Mouse (Mus musculus) MEL (cell line): ENCODE measurements around the gene Acsl5. TPM values are rescaled to one million over a fixed set of nuclear protein-coding genes. Genes with fewer than 3 reads are reported as not detected.

Source experiments
- DNase-seq: peaks from one replicate; pipeline ENCODE4 v3.0.0; 2011; ENCODE audit warnings: low read depth, low spot score
- H3K27ac ChIP-seq: 2 replicates; pipeline ENCODE4 v1.5.1; 2012; ENCODE audit warnings: low read depth, mild to moderate bottlenecking, control low read depth, low read length, moderate library complexity; ENCODE audit not compliant: control insufficient read depth
- H3K27me3 ChIP-seq, 2 experiments: fragments of 150-350 bp in 1 of 2; sonication (generic) in 1 of 2; 2 replicates each; pipeline ENCODE4 v1.6.1; 2012; ENCODE audit warnings: low read length in 2 of 2, mild to moderate bottlenecking in 2 of 2, improper control_type of control experiment in 1 of 2, moderate library complexity in 1 of 2; ENCODE audit not compliant: insufficient read depth in 2 of 2, control insufficient read depth in 1 of 2
- H3K36me3 ChIP-seq, 2 experiments: 2 replicates each; pipeline ENCODE4 v1.6.1; 2012 to 2014; ENCODE audit warnings: low read length in 2 of 2, improper control_type of control experiment in 1 of 2, inconsistent platforms in 1 of 2, mild to moderate bottlenecking in 1 of 2; ENCODE audit not compliant: insufficient read depth in 2 of 2, control insufficient read depth in 1 of 2
- H3K4me1 ChIP-seq, 2 experiments: fragments of 150-350 bp in 1 of 2; sonication (generic) in 1 of 2; 2 replicates each; pipeline ENCODE4 v1.6.1; 2012; ENCODE audit warnings: low read length in 2 of 2, improper control_type of control experiment in 1 of 2, mild to moderate bottlenecking in 1 of 2; ENCODE audit not compliant: insufficient read depth in 2 of 2, control insufficient read depth in 1 of 2
- H3K4me3 ChIP-seq, 2 experiments: fragments of 150-350 bp in 1 of 2; sonication (generic) in 1 of 2; 2 replicates each; pipeline ENCODE4 v1.5.1; 2012; ENCODE audit warnings: low read depth in 2 of 2, low read length in 2 of 2, mild to moderate bottlenecking in 2 of 2, moderate library complexity in 2 of 2, control low read depth in 1 of 2, improper control_type of control experiment in 1 of 2; ENCODE audit not compliant: control insufficient read depth in 1 of 2, insufficient read depth in 1 of 2
- H3K79me2 ChIP-seq: 2 replicates; pipeline ENCODE4 v1.6.1; 2012; ENCODE audit warnings: mild to moderate bottlenecking, low read length, moderate library complexity; ENCODE audit not compliant: control insufficient read depth, poor library complexity, insufficient read depth
- H3K9ac ChIP-seq: 2 replicates; pipeline ENCODE4 v1.6.1; 2012; ENCODE audit warnings: low read depth, mild to moderate bottlenecking, control low read depth, low read length, moderate library complexity; ENCODE audit not compliant: control insufficient read depth, poor library complexity, severe bottlenecking
- H3K9me3 ChIP-seq: fragments of 150-350 bp; sonication (generic); replicated peaks from 2 replicates; pipeline ENCODE4 v1.6.1; 2012; ENCODE audit warnings: mild to moderate bottlenecking, low read length, improper control_type of control experiment, moderate library complexity; ENCODE audit not compliant: insufficient read depth
- CHD1 ChIP-seq: IDR thresholded peaks from 2 replicates; pipeline ENCODE4 v1.6.1; 2012; ENCODE audit warnings: low read depth, mild to moderate bottlenecking, inconsistent platforms, low read length, improper control_type of control experiment
- CHD2 ChIP-seq: IDR thresholded peaks from 2 replicates; pipeline ENCODE4 v1.6.1; 2011; ENCODE audit warnings: low read length, improper control_type of control experiment
- CTCF ChIP-seq, 3 experiments: IDR thresholded peaks in 2 of 3; conservative IDR thresholded peaks in 1 of 3; 2 replicates each; pipeline ENCODE4 v1.5.1; 2011 to 2012; ENCODE audit warnings: low read length in 3 of 3, low read depth in 2 of 3, mild to moderate bottlenecking in 2 of 3, improper control_type of control experiment in 1 of 3, inconsistent platforms in 1 of 3, mixed read lengths in 1 of 3, moderate library complexity in 1 of 3; ENCODE audit not compliant: control insufficient read depth in 1 of 3, insufficient read depth in 1 of 3, poor library complexity in 1 of 3, severe bottlenecking in 1 of 3
- E2F4 ChIP-seq: IDR thresholded peaks from 2 replicates; pipeline ENCODE4 v1.6.1; 2011; ENCODE audit warnings: low read depth, low read length, improper control_type of control experiment, borderline replicate concordance
- EP300 ChIP-seq, 2 experiments: IDR thresholded peaks; 2 replicates each; pipeline ENCODE4 v1.6.1; 2011; ENCODE audit warnings: improper control_type of control experiment in 2 of 2, low read length in 2 of 2, low read depth in 1 of 2, mild to moderate bottlenecking in 1 of 2
- GABPA ChIP-seq: IDR thresholded peaks from 2 replicates; pipeline ENCODE4 v1.6.1; 2012; ENCODE audit warnings: low read depth, mild to moderate bottlenecking, inconsistent platforms, low read length, improper control_type of control experiment, moderate library complexity
- GATA1 ChIP-seq: IDR thresholded peaks from 2 replicates; pipeline ENCODE4 v1.6.1; 2011; ENCODE audit warnings: low read depth, low read length, improper control_type of control experiment
- HCFC1 ChIP-seq: IDR thresholded peaks from 2 replicates; pipeline ENCODE4 v1.6.1; 2012; ENCODE audit warnings: low read depth, mild to moderate bottlenecking, inconsistent platforms, low read length, improper control_type of control experiment, moderate library complexity
- JUND ChIP-seq: IDR thresholded peaks from 2 replicates; pipeline ENCODE4 v1.6.1; 2011; ENCODE audit warnings: low read depth, mild to moderate bottlenecking, improper control_type of control experiment, low read length
- MAFK ChIP-seq: IDR thresholded peaks from 2 replicates; pipeline ENCODE4 v1.6.1; 2011; ENCODE audit warnings: low read depth, mild to moderate bottlenecking, low read length, improper control_type of control experiment, borderline replicate concordance
- MAX ChIP-seq: IDR thresholded peaks from 2 replicates; pipeline ENCODE4 v1.6.1; 2011; ENCODE audit warnings: low read length, improper control_type of control experiment
- MXI1 ChIP-seq: IDR thresholded peaks from 2 replicates; pipeline ENCODE4 v1.6.1; 2011; ENCODE audit warnings: mild to moderate bottlenecking, low read depth, low read length, improper control_type of control experiment
- MYC ChIP-seq: IDR thresholded peaks from 2 replicates; pipeline ENCODE4 v1.6.1; 2011; ENCODE audit warnings: low read depth, mild to moderate bottlenecking, low read length, improper control_type of control experiment, moderate library complexity
- NELFE ChIP-seq: IDR thresholded peaks from 2 replicates; pipeline ENCODE4 v1.6.1; 2011; ENCODE audit warnings: low read depth, low read length, improper control_type of control experiment
- POLR2A ChIP-seq, 2 experiments: IDR thresholded peaks; 2 replicates each; pipeline ENCODE4 v1.6.1; 2011 to 2012; ENCODE audit warnings: low read length in 2 of 2, mild to moderate bottlenecking in 2 of 2, control low read depth in 1 of 2, improper control_type of control experiment in 1 of 2, low read depth in 1 of 2, moderate library complexity in 1 of 2; ENCODE audit not compliant: control insufficient read depth in 1 of 2, insufficient read depth in 1 of 2, poor library complexity in 1 of 2
- RAD21 ChIP-seq: IDR thresholded peaks from 2 replicates; pipeline ENCODE4 v1.6.1; 2011; ENCODE audit warnings: mild to moderate bottlenecking, low read depth, low read length, improper control_type of control experiment
- RCOR1 ChIP-seq: IDR thresholded peaks from 2 replicates; pipeline ENCODE4 v1.6.1; 2012; ENCODE audit warnings: low read depth, mild to moderate bottlenecking, inconsistent platforms, low read length, improper control_type of control experiment
- SMC3 ChIP-seq: IDR thresholded peaks from 2 replicates; pipeline ENCODE4 v1.6.1; 2011; ENCODE audit warnings: low read depth, low read length, improper control_type of control experiment
- TAL1 ChIP-seq: IDR thresholded peaks from 2 replicates; pipeline ENCODE4 v1.6.1; 2012; ENCODE audit warnings: mild to moderate bottlenecking, inconsistent platforms, low read length, moderate library complexity, mixed read lengths
- TCF12 ChIP-seq: IDR thresholded peaks from 2 replicates; pipeline ENCODE4 v1.6.1; 2014; ENCODE audit warnings: low read depth, mild to moderate bottlenecking, inconsistent platforms, low read length, improper control_type of control experiment, moderate library complexity
- UBTF ChIP-seq: IDR thresholded peaks from 2 replicates; pipeline ENCODE4 v1.6.1; 2012; ENCODE audit warnings: low read depth, mild to moderate bottlenecking, inconsistent platforms, low read length, improper control_type of control experiment, moderate library complexity, borderline replicate concordance; ENCODE audit not compliant: insufficient read depth
- USF2 ChIP-seq, 2 experiments: IDR thresholded peaks; 2 replicates each; pipeline ENCODE4 v1.6.1; 2011 to 2012; ENCODE audit warnings: improper control_type of control experiment in 2 of 2, low read length in 2 of 2, borderline replicate concordance in 1 of 2, inconsistent platforms in 1 of 2, low read depth in 1 of 2, mild to moderate bottlenecking in 1 of 2; ENCODE audit not compliant: insufficient read depth in 1 of 2
- ZC3H11A ChIP-seq: IDR thresholded peaks from 2 replicates; pipeline ENCODE4 v1.6.1; 2012; ENCODE audit warnings: low read depth, mild to moderate bottlenecking, inconsistent platforms, low read length, improper control_type of control experiment
- ZMIZ1 ChIP-seq: IDR thresholded peaks from 2 replicates; pipeline ENCODE4 v1.6.1; 2012; ENCODE audit warnings: low read depth, mild to moderate bottlenecking, inconsistent platforms, low read length, improper control_type of control experiment, moderate library complexity
- ZNF384 ChIP-seq: IDR thresholded peaks from 2 replicates; pipeline ENCODE4 v1.6.1; 2012; ENCODE audit warnings: low read depth, mild to moderate bottlenecking, inconsistent platforms, low read length, improper control_type of control experiment
- polyA plus RNA-seq, 2 experiments: library from polyadenylated mRNA; stranded (reverse) in 1 of 2; unstranded in 1 of 2; fragments of >175 nt in 1 of 2; fragments of >200 nt in 1 of 2; gene quantifications; 2 replicates each; pipeline versions ENCODE4 v1.2.1 to v1.2.4; 2012; ENCODE audit warnings: low replicate concordance in 2 of 2, low read depth in 1 of 2; ENCODE audit not compliant: insufficient read length in 2 of 2, insufficient read depth in 1 of 2, missing spikeins in 1 of 2
- total RNA-seq: library from RNA; depleted of rRNA; stranded (reverse); fragments of 300-350 nt; gene quantifications from 2 replicates; pipeline ENCODE4 v1.2.3, GENCODE M21; 2012

The Acsl5 gene
- total and polyA plus RNA-seq, 3 experiments, result 223 to 318 TPM; not detected in 1

DNA sequence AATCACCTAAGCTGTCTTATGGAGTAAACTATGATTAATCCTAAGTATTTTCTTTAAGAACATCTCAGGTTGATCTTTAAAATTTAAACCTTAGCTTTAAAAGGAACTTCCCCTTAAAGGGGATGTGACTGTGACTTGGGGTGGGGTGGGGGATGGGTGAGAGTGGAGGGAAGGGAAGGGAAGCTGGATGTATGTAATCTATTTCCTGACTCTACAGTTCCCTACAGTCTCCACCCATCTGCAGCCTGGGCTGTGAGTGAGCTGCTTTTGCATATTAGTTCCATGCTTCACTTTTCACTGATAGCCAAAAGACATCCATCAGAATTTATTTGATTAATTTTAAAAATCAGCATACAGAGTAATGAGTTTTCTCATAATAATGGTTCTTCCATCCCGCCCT is 47.6 kb downstream of the Acsl5 start (continued):
- TF ChIP-seq GABPA, result no peak

DNA sequence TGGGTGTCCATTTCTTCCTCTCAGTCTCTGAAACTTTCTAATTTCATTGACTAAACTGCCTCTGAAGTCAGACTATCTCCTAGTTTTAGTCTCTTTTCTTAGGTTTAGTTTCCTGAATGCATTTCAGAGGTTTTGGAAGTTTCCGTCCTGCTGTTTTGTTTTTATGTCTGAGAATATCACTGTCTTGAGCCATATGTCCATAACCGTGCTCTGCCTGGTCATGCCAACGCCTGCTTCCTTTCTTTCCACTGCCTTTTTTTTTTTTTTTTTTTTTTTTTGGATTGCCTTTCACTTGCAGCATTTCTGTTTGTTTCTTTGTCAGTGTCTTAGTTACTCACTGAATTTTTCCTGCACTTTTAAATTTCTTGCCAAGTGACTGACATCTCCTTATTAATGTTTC is 48.8 kb downstream of the Acsl5 start:
- Histone ChIP-seq H3K4me1 (peaks cover 12 to 20% of the 10 kb centered on the region in 2 experiments), H3K4me3 (no peak overlapping the region), H3K27ac (no peak overlapping the region), H3K27me3 (no peaks in the 10 kb centered on the region), H3K36me3 (peaks cover 32 to 38% of the 10 kb centered on the region in 2 experiments), H3K9ac (no peak overlapping the region), H3K79me2 (no peaks in the 10 kb centered on the region), H3K9me3 (no peaks in the 10 kb centered on the region)
- TF ChIP-seq POLR2A (IDR thresholded peaks at IDR 0.05; ENCODE audit: control insufficient read depth in 1 of 2, insufficient read depth in 1 of 2, low read depth in 1 of 2, low read length in 2 of 2, poor library complexity in 1 of 2) (no peak), ZNF384 (peak; percentile 57; the same call in 1 of the 2 replicates), TAL1 (no peak)
- no peak for DNase-seq

DNA sequence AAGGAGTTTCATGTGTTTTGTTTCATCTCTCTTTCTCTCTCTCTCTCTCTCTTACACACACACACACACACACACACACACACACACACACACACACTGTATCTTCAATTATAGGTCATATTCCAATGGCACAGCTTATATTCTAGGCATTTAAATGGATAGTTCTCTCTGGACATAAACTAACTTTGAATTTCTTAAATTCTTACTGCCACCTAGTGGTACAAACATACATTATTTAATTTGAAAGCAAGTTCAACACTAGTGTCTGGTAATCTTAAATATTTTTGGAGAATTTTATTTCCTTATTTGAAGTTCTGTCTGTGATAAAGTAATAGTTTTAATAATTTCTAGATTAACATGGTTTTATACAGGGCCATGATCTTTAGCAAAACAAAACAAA is 53.3 kb downstream of the Acsl5 start:
- Histone ChIP-seq H3K36me3 (peaks cover 12 to 25% of the 10 kb centered on the region in 2 experiments), H3K4me1 (peaks cover 0 to 5% of the 10 kb centered on the region in 2 experiments; a peak in 3 of 4 replicates), H3K27ac (no peak overlapping the region), H3K4me3 (no peak overlapping the region), H3K9me3 (no peaks in the 10 kb centered on the region), H3K27me3 (no peaks in the 10 kb centered on the region), H3K9ac (no peak overlapping the region), H3K79me2 (no peaks in the 10 kb centered on the region)
- peak; percentile 71 for DNase-seq
- TF ChIP-seq POLR2A (IDR thresholded peaks at IDR 0.05; ENCODE audit: control insufficient read depth in 1 of 2, insufficient read depth in 1 of 2, low read depth in 1 of 2, low read length in 2 of 2, poor library complexity in 1 of 2) (no peak), USF2 (IDR thresholded peaks at IDR 0.05; ENCODE audit: borderline replicate concordance in 1 of 2, insufficient read depth in 1 of 2, low read depth in 1 of 2, low read length in 2 of 2) (no peak), RCOR1 (no peak), CHD2 (no peak), ZC3H11A (peak; percentile 83), MYC (no peak), CHD1 (no peak), JUND (no peak), RAD21 (peak; percentile 89), NELFE (no peak), GATA1 (no peak), UBTF (no peak), HCFC1 (no peak; the same call in 1 of the 2 replicates), MXI1 (no peak), MAFK (no peak), GABPA (no peak), CTCF (IDR thresholded peaks at IDR 0.05 in 2 of 3, conservative IDR thresholded peaks at IDR 0.05 in 1 of 3; ENCODE audit: control insufficient read depth in 1 of 3, insufficient read depth in 1 of 3, low read depth in 2 of 3, low read length in 3 of 3, poor library complexity in 1 of 3, severe bottlenecking in 1 of 3) (peak; percentile 21 to 74 (median 23); a peak in 3 of 6 replicates), E2F4 (no peak), TCF12 (no peak), ZMIZ1 (no peak), EP300 (IDR thresholded peaks at IDR 0.05; ENCODE audit: low read depth in 1 of 2, low read length in 2 of 2) (no peak), SMC3 (peak; percentile 77), MAX (no peak)
